Mouse (Mus musculus): ENCODE results near the gene Strn.
A peak's percentile ranks its signal among the peaks of the same experiment; 100 is the strongest.

Strn gene

DNA sequence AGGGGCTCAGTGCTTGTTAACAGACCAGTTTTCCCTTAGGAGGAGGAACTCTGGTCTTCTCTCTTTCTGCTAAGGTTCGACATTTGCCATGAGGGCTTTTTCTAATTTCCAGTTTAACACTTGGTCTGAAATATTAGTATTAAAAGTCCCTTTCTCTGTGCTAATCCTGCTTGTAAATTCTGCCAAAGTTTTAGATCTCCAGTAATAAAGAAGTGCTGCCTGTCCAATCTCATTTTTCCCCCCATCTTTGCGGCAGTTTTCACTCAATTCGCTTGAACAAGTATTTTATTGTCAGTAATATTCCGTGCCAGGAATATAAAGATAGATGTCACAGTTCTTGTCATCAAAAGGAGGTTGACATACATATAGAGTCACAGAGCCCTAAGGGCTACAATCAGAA is at the start of gene Strn:
TSS of gene Strn (minus strand) at position 101 of the 400 bp plus-strand sequence.
- DNase-seq (ENCODE audit: low spot score), result no peak

DNA sequence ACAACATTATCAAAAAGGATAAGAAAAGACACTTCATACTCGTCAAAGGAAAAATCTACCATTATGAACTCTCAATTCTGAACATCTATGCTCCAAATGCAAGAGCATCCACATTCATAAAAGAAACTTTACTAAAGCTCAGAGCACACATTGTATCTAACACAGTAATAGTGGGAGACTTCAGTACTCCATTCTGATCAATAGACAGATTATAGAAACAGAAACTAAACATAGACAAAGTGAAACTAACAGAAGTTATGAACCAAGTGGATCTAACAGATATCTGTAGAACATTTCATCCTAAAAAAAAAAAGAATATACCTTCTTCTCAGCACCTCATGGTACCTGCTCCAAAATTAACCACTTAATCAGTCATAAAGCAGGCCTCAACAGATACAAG is 41.8 kb upstream of the Strn start:
- DNase-seq (ENCODE audit: low spot score), result no peak

DNA sequence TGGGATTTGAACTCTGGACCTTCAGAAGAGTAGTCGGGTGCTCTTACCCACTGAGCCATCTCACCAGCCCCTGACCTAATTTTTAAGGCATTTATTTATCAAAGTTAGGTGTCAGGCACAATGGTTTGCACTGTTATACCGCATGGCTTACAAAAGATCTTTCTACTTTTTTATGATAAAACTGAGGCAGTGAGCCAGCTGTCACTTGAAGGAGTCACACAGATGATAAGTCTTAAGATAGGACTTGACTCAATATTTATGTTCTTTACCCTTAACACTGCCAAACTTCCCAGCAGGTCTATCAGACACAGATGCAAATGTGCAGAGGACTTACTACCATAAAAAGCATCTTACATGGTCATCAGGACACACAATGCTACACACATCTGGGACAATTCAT is 35.3 kb upstream of the Strn start:
- DNase-seq (ENCODE audit: low spot score), result no peak

DNA sequence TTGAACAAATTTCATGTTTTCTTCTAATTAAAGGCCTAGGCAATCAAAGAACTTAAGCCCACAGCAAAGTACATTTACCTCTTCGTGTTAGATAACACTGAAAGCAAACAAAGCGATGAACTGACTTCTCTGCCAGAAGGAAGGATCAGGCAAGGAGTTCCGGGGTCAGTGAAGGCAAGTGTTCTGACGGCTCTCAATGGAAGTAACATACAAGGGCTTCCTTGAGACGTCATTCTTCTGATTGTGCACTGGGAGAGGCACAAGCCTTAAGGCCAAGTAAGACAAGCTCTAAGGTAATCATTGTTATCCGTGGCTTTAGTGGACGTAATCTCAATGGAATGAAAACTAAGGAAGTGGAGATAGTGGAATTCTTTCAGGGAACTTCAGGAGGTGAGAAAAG is 33.9 kb upstream of the Strn start:
- no peak for DNase-seq (ENCODE audit: low spot score)

DNA sequence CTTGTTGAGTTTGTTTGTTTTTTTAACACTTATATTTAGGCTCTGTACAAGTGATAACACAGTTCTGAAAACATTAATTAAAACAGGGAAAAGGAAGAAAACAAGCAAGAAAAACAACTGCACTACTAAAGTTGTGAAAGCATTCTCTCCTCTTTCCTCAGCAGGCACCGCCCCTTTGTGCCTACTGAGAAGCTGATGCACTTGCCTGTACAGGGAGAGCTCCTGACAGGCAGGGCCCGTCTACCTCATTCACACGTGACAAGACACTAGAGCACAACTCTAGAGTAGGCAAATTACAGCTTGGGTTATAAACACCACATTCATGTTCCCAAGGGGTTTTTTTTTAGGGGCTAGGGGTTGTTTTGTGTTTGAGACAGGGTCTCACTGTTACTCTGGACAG is 32.3 kb upstream of the Strn start:
- no peak for DNase-seq (ENCODE audit: low spot score)

DNA sequence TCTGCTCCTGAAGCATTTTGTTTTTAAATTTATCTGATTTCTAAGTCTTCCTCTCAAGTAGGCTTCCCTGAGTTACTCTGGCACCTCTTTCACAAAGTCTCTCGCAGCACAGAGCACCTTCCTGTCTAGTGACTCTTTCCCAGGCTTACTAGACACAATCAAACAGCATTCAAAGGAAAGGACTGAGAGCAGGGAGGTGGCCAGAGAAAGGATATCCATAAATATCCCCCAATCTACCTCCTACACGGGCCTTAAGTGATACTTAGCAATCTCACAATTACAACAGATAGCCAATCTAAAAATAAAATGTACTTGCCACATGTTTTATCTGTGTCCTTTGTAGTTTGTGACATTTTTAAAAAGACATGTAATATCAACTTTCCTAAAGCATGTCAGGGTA is 31.9 kb upstream of the Strn start:
- DNase-seq (ENCODE audit: low spot score), result no peak

DNA sequence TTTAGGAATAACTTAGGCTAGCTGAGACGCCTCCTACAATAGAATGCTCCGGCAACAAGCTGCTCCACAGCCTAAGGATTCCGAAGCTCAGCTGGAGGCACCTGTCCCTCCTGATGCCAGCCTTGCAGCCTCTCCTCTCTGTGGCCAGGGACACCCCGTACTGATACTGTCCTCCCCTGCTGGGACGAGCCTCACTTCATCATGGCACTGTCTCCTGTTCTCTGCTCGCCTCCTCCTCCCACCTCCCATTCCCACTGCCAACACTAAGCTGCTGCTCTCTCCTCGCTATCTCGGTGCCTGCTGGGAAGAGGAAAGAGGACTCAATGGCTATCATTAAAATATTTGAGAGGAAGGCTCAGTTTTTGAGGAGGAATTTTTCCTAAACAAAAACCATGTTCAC is 30.6 kb upstream of the Strn start:
- no peak for DNase-seq (ENCODE audit: low spot score)

DNA sequence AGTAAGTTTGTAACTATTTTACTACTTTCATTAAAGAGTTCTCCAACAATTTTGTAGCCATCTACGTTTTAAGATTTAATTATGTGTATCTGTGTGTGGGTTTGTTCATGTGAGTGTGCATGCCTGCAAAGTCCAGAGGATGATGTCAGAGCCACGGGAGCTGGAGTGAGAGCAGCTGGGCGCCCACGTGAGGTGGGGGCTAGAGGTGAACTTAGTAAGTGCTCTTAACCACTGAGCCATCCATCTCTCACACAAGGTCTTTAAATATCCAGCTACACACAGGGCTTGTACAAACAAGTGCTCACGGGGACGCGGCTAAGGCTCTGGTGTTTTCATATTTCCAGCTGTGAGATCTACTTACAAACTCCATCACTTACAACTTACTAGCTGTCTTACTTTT is 29.1 kb upstream of the Strn start:
- DNase-seq (ENCODE audit: low spot score), result no peak

DNA sequence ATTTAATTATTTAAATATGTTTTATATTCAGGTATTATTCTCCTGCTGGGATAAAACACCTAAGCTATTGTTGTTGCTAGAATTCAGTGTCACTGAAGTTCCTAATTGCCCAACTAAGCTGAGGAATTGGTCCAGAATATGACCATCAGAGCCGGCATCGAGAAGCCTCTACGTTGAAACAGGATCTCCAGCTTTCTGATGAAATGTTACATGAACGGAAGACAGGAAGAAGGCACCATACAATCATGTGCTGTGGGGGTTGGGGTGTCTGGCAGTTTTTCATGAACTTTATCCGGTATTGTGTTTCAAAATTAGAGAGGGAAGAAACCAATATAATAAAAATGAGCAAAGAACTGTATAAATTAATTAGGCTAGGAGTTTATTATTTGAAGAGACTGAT is 26.3 kb upstream of the Strn start:
- no peak for DNase-seq (ENCODE audit: low spot score)

DNA sequence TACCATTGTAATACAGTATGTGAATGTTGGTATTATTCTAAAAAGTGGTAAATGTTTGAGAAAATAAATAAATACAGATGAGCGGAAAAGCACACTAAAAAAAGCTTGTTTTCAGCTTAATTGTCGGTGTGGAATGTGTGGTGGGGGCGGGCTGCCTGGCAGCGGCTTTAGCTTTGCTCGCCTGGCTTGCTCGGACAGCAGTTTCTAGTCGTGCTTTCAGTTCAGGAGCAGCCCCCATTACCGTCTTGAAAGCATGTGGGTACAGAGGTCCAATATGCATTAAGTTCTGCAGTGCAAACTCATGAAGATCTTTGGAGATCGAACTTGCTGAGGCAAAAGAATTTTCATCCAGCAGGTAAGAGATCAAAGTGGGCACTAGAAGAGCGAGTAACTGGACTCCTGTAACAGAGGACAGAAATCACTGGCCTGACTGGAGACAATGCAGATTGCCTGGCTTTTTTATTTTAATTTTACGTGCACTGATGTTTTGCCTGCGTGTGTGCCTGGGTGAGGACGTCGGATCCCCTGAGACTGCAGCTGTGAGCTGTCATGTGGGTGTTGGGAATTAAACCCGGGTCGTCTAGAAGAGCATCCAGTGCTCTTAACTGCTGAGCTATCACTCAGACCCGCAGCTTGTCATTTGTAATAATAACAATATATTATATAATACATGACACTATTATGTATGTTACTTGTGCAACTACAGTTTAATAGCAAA is 16.1 kb upstream of the Strn start:
- DNase-seq (ENCODE audit: low spot score), result no peak

DNA sequence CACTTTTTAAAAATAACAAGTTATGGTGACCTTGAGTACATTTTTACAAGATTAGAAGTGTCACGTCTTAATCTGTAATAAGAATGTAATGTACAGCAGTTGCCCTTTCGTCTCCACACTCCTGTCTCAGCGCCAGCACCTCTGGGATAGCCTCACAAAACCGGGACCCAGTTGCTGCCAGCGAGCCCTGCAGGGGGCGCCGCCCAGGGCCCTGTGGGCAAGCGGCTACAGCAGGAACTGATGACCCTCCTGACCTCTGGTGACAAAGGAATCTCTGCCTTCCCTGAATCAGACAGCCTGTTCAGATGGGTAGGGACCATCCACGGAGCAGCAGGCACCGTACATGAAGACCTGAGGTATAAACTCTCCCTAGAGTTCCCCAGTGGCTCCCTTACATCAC is 15.1 kb upstream of the Strn start:
- no peak for DNase-seq (ENCODE audit: low spot score)

DNA sequence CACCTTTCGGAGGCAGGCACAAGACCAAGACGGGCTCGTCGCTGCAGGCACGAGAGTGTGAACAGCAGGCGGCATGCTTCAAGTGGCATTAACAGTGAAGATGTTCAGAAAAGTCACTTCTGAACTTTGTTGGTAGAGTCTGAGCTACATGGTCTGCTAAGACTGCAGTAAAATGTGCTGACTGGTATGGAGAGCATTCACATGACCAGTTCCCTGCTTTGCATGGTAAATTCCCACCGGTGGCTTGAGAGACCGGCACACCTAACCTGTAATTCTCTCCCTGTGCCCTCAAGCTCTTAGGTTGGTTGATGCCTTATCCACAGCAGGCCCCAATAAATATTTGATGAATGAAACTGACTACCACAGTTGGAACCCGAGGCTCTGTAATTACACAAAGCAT is 11.4 kb upstream of the Strn start:
- no peak for DNase-seq (ENCODE audit: low spot score)

DNA sequence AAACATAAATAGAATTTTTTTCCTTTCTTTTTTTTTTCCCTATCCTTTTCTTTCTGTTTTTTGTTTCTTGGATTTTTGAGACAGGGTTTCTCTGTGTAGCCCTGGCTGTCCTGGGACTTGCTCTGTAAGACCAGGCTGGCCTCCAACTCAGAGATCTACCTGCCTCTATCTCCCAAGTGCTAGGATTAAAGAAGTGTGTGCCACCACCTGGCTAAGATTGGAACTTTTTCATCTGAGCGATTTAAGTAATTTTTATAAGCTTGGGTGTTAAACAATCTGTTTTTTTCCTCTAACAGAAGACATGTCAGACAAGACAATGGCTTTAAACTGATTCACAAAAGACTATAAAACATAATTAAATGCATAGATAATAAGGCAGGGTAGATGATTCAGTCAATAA is 1.4 kb upstream of the Strn start:
- no peak for DNase-seq (ENCODE audit: low spot score)

DNA sequence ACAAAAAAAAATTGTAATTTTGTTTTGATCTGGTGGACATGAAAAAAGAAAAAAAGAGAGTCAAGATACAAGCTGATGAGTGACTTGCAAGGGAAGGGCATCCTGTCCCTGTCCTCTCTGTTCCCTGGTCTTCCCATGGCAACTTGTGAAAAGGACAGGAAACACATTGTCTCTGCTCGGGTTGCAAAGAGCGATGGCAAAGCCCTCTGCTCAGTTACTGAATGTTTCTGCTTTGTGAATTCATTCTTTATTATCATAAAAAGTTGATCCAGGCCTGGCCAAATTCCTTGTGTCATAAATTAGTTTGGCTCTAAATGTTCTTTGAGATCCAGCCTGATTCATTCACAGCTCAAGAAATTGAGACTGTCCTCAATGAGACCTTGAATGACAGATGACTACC is 775 bp upstream of the Strn start:
- DNase-seq (ENCODE audit: low spot score), result no peak

DNA sequence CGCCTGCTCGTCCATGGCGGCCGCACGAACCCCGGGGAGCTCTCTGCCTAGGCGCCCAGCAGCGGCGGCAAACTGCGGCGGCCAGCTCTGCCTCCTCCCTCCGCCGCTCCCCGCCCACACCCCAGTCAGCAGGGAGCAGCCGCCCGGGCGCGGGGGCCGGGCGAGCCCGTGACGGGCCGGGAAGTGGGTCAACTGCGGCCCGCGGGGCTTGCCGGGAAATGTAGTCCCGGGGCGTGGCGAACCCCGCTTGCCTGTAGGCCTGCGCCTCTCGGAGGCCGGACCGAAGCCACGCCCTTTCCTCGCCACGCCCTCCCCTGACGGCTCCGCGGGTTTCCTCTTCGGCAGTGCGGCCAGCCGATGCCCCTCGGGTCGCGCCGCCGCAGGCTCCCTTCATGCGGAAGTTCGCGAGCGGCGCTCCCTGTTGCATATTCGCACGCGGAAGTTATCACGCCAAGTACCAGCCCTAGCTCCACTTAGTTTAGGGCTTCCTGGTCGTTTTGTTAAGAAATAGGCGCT is 465 bp downstream of the Strn start:
- peak; percentile 100 for DNase-seq (ENCODE audit: low spot score)

DNA sequence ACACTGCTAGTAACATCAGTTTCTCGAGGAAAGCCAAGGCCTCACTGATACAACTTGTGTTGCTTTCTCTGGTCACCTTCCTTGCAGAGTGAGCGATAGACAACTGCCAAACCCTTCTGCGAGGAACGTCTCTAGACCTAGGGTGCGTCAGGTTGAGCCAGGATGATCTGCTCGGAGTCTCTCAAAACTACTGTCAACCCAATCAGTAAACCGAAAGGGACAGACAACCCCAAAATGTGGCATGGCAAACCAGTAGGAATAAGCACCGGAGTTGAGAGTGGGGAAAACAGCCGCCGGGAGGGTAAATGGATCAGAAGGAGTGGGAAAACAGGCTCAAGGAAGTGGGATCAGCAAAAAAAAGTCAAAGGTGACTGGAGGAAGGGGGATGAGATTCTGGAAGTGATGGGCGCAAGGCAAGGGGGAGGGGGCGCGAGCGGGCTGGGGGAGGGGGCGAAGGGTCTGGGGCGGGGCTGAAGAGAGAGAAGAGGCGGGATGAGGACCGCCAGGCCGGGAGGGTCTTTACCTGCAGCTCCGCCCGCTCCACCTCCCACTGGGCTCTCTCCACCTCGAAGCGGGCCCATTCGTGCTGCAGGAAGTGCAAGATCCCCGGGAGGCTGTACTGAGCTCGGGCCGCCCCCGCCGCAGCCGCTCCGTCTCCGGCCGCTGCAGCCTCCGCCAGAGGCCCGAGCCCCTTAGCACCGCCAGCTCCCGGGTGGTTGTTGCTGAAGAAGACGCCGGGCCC is 1.1 kb downstream of the Strn start:
- no peak for DNase-seq (ENCODE audit: low spot score)

DNA sequence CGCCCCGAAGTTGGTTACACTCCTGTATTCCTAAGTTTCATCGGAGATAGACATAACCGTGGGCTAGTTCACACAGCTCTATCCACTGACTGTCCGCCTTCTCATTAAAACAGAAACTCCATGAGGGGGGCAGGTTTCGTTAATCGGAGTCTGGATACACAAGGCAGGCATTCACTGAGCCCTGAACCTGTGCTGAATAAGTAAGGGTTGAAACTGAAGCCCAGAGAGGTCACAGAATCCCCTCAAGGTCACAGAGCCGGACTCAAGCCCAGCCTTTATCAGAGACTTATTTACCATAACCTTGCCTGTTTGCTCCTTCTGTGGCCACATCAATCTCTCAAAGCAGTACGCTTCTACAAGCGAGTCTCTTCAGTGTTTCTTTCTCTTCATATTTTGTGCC is 2.2 kb downstream of the Strn start:
- no peak for DNase-seq (ENCODE audit: low spot score)

DNA sequence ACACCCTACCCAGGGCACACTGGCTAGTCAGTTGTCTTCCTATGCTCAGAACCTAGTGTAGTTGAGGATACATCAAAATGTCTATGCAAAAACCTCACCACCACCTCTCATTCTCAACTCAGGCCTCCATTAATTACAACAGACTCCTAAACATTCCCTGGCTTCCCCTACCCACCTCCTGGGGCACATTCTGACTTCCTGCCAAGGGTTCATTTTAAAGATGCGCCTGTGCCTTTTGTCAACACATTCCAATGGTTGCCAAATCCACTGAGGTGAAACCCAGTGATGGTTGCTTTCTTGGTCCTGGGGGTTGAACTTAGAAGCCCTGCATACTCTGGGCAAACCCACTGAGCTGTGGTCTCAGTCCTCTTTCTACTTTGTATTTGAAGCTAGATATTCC is 4.9 kb downstream of the Strn start:
- DNase-seq (ENCODE audit: low spot score), result no peak

DNA sequence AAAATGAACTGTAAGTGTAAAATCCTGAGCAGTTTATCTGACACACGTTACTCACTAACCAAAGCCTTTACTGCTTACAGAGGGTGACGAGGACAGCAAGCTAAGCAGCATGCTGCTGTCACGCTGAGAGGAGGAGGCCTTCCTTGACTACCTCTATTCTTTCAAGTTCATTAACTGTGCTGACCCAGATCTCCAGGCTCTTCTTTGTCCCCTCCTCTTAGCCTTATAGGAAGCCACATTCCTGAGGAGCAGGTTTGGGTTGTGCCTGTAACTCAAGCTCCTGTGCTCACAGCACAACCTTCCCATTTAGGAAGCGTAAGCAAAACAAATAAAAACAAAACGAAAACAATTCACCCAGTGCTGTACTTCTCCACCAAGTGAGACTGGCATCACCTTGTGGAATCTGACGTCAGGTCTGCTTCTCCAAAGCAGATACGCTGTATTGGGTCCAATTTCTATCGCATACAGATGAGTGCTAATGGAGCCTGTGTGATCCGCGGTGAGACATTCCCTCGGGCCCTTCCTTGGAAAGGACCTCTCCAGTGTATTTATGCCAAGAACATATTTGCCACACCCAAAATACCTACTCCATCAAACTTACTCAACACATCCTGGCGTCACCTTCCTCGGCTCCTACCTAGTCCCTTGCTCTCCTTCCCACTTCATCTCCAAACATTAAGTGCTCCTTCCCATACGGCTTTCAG is 10.1 kb downstream of the Strn start:
- peak; percentile 56 for DNase-seq (ENCODE audit: low spot score)

DNA sequence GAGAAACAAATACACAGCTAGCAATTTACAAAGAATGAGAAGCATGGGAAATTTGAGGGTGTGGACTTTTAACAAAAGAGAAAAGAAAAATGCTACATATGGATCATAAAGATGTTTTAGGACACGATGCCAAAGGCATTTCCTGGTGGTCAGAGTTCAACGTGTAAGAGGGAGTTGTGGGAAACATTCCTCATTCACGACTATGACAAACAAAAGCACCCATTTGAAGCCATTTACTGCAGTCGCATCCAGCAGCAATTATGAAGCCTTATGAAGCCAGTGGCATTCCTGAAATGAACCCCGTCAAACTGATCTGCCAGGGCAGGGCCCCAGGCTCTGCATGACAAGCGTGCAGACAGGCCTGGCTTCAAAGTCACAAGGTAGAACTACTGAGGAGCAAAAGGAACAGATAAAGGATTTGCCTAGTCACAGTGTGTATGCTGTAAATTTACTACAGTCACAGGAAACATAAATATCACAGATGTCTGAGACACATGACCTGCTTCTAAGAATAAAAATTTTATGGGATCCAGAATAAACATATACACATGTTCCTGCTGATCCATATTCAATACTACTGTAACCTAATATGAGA is 12.4 kb downstream of the Strn start:
- DNase-seq (ENCODE audit: low spot score), result no peak

DNA sequence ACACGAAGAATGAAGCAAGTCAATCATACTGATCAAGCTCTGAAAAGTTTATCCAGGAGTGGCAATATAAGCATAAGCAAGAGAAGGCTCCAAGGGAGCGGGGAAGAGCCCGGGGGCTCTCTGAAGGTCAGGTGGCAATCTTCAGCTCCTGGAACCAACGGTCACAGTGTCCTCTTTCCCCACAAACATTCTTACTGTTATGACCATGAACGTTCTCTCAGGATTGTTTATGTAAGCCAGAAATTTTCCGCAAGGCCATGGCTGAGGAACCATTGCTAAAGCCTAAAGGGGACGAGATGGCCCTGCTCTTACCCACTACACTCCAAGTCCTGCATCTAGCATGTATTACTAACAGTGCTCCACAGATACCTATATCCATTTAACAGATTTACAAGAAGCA is 15.3 kb downstream of the Strn start:
- no peak for DNase-seq (ENCODE audit: low spot score)

DNA sequence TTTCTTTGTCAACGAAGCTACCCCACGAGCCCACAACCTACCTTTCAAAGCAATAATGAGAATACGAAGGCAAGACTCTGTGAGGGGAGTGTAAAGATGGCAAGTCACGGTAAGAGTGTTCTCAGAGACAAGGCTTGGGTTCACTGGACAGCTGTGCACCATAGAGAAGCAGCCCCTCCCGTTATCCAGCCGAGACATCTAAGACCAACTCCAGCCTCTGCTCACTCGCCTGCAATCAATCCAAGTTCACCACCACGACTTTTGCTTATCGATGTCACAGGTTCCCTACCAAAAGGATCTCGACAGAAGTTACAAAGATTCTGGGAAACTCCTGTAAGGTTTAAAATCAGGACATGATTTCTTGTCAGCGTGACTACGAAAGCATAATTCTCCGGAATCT is 17.9 kb downstream of the Strn start:
- no peak for DNase-seq (ENCODE audit: low spot score)

DNA sequence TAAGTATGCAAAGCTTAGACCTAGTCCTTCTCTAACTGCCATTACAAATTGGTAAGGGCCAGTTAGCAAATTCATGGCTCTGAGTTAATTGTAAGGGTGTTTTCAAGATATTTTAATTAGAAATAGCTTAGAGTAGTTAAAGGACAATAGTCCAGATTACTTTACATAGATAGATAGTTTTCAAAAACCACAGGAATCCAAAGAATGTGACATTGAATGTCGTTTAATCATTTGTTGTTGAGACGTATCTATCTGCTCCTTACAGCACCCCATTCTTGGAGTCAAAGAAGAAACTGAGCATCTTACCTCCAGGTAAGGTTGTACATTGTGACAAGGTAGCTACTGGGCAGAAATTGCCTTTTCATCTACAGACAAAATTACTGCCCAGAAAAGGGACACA is 26.7 kb downstream of the Strn start:
- no peak for DNase-seq (ENCODE audit: low spot score)

Data from lung, postnatal 25 days (tissue).